Mouse (Mus musculus): ENCODE results near the gene S1pr5.

GRCm38 (mm10) chr9:21243826-21244427 is 4.3 kb downstream of the S1pr5 start:
- TF ChIP-seq POLR2A (IDR thresholded peaks at IDR 0.05; ENCODE audit: control insufficient read depth, extremely low read depth, insufficient read depth, low read length, poor library complexity): no peak
- no peak for TF ChIP-seq CTCF (IDR thresholded peaks at IDR 0.05; ENCODE audit: borderline replicate concordance, control insufficient read depth, extremely low read depth, insufficient read depth, low read length, poor library complexity)

Data from thymus, adult 2 months (tissue).